Mouse (Mus musculus) fibroblast of lung, adult 2 months (primary cell): ENCODE measurements around the gene Cavin3.
"Not testable (repeated sequence)": the region's sequence is repeated elsewhere in the genome, so short reads cannot be mapped to it uniquely, and the experiment has no call there.

Source experiments
- DNase-seq: peaks from one replicate; pipeline ENCODE4 v3.0.0-alpha.2; 2011; ENCODE audit warnings: low read depth

Gene Cavin3

DNA sequence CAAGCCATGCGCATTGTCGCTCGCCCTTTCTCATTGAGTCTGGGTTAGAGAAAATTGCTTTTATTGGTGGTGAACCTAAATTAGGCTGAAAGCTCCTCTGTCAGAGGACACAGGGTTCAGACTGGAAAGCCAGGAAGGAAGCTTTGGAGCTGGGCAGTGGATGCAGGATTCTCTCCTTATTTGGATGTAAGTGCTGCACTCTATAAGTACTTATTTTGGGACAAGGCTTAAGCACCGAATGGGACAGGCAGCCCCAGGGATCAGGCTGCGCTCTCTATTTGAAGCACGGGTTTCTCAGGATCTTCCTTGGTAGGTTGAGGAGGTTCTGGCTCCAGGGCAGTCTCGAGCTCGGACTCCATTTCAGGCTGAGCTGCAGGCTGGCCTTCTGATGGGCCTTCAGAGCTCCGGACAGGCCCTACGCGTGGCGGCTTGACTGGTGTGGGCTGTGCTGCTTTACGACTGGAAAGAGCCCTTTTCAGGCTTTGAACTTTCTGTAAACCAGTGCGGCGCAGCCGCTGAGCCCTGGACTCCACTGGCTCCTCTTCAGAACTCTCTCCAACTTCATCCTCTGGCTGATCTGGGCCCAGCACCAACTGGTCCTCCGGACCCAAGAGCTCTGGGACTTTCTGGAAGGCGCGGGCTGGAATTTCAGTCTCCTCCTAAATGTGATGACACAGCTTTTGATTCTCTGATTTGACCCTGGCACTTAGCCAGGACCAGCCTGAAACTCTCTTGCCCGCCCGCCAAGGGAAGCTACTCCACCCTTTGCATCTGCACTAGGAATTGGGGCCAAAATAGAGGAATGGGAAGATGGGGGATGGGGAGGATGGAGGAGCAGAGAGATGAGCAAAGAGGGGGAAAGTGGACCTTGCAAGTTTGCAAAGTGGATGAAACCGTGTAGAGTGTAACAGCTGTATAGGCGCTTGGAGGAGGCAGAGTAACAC, 1.3 kb downstream of the Cavin3 start:
- DNase-seq = no peak

DNA sequence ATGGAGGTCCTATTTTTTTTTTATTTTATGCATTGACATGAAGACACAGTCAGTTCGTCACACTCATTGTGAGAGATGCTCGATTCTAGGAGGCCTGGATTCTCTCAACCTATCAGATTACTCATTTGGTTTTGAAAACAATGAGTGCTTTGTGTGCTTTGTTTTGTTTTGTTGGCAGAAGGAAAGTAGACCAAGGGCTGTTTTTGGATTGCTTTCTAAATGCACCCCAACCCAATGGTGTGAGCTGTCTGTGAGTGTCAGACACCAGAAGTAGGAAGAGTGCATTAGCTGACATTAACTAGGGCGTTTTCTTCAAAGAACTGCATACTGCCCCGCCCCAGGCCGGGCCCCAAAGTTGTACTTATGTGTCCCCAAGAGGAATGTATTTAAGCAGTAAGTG, 2.0 kb downstream of the Cavin3 start:
- no peak for DNase-seq

DNA sequence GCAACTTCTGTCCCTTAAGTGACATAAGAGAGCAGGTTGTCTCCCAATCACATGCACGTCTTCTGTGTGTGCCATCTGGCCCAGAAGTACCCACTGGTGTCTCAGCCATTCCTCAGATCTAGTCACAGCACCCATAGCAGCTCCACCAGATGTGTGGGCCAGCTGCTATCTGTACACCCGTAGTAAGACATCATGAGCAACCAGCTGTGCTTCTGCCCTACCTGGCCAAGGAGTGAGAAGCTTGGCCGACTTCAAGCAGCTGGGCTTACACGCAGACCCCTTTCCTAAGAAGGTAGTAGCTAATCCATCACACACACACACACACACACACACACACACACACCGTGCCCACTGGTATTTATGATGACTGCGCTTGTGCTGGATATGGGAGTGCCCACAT, 2.9 kb downstream of the Cavin3 start:
- no peak for DNase-seq

DNA sequence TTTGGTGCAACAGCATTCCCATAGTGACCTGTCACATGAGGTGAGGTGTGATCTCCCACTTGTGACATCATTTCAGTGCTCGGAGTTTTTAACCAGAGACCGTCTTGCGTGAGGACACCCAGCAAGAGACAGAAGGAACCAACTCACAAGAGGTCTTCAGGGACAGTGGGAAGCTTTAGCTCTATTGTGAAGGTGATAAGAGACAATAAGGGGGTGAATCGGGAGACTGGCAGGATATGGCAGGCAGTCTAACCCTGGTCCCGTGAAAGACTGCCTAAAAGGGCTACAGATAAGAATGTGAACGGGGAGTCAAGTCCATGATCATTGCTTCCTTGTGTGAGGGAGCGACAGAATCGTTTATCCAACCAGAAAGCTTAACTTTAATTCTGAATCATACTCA, 3.8 kb downstream of the Cavin3 start:
- DNase-seq = no peak

DNA sequence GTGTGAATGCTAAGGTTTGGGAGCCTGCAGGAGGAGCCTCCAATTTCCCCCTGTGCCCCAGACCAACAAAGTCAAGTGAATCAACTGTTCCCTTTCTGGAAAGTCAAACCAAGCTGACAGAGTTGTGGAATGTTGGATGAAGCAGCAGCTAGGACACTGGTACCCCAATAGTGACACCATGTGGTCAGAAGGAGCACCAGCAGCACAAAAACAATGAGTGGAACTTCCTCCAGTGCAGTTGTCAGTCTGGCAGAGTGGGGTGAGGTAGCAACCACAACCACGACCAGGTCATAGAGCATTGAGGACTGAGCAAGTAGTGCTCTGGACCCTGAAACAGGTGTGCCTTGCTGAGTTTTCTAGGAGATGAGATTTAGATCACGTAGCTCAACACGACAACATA, 4.3 kb downstream of the Cavin3 start:
- DNase-seq = no peak

DNA sequence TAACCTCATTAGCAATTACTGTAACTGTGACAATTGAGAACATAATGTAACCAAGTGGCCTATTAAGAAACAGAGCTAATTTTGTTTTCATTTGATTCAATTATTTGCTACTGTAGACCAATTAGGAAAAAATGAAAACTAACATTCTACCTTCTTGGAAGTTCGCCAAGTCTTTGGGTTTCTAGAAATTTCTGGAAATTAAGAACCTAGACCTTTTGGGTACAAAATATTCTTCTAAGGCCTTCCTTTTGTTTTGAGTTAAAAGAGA, 4.7 kb downstream of the Cavin3 start:
- DNase-seq = no peak

DNA sequence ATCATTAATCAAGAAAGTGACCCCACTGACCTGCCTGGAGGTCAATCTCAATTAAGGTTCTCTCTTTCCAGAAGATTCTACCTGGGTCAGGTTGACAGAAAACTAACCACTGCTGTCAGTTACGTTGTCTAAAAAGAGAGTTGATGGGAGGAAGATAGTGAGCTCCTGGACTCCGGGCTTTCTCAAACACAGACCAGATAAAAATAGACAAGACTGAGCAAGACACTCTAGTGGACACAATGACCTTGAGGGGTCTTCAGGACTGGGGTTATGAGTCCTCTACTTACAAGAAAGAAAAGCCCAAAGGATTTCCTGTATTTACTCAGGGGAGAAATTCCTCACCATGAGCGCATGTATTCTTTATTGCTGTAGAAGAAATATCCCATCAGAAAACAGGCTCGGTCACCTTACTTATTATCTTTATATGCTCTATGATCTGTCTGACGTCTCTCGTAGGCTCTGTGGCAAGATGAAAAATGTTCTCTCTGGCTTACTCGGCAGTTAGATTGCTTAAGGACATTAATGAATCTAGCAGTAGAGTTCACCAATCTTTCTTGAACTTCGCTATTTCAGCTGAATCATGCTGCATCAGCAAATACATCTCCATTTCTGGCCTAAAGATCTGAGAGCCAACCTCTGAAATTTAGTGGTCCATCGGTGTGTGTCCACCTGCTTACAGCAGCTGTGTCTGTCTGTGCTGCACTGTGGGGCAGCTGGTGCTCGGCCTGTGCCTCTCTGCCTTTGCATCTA, 5.2 kb downstream of the Cavin3 start:
- DNase-seq = no peak

DNA sequence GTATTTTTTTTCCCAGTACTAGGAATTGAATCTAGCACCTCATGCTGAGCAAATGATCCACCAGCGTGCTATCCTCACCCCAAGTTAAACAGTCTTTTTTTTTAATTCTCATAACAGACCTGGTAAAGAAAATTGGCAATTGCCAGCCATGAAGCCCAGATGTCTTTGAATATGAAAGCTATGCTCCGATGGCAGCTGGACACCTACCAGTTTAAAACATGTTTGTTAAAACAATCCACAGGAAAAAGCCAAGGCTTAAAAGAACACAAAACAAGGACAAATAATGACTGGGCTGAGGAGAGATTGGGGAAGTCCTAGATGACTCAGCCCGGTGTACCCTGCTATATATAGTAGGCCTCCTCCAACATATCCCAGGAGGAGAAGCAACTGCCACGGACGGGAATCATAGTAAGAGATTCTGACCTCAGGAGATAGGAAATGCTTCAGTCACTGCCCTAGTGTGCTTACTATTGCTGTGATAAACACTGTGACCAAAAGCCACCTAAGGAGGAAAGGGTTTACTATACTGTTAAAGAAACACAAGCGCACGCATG, 6.6 kb downstream of the Cavin3 start:
- DNase-seq = no peak

DNA sequence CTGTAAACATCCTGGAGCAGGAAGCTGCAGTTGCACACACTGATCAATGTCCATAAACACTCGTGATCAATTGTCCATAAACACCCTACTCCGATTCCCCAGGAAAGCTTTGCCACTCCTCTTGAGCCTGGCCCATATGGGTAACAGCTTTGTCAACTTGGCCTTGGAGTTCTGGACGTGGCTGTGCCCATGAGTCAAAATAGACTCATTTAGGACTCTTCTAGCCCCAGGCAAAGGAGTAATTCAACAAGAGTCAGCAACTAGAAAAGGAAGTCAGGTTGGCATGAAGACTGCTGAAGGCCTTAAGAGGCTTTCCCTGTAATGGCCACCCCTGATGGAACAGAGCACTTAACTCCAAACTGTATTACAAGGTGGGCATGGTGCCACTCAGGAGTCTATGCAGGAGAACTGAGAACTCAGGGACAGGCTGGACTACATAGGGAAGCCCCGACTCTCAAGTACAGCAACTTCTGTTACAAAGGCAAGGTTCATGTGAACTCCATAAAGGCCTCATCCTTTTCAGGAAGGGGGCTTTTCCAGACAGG, 7.3 kb downstream of the Cavin3 start:
- DNase-seq = no peak

DNA sequence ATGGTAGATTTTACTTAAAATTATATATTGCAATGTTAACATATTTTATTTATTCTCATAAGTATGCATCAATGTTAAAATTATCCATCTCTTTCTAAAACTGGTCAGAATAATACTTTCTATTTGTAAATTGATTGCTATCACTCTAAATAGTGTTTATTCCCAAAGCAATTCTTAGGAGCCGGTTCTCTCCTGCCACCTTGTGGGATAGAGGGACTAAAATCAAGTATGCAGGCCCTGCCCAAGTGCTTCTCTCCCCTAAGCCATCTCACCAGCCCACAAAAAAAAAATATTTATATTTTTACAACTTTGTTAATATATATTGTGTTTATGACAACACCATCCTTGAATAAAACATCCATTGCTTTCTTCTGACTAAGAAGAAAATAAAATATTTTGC, 9.5 kb downstream of the Cavin3 start:
- no peak for DNase-seq

DNA sequence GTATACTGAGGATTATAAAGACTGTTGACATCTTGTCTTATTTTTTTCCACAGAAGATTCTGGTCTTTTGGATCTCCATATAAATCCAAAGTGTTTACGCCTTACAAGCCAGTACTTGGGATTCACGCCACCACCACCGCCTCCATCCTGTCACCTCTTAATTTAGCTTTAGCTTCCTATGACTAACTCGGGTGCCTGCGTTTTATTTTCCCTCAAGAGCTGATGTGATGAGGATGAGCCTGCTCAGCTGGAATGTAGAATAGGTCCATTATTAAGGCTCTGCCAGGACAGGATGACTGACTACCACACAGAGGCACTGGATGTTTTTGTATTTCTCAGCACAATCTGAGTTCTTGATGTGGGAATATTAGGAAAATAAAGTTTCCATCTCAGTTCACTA, 16.6 kb downstream of the Cavin3 start:
- not testable (repeated sequence) for DNase-seq

DNA sequence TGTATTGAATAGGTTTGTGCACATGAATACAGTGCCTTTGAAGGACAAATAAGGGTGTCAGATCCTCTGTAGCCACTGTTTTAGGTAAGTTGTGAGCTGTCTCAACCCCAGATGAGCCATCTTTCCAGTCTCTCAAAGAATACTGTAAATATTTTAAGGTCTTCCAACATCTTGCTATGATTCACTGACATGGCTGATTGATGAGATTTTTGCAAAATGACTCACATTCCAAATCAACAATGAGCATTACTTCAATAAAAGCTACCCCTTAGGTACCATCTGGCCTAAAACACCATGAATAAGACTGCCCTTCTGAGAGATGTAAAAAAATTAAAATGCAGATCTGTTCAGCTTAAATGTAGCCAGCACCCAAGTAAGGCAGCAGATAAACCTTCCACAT, 23.6 kb downstream of the Cavin3 start:
- DNase-seq = no peak

DNA sequence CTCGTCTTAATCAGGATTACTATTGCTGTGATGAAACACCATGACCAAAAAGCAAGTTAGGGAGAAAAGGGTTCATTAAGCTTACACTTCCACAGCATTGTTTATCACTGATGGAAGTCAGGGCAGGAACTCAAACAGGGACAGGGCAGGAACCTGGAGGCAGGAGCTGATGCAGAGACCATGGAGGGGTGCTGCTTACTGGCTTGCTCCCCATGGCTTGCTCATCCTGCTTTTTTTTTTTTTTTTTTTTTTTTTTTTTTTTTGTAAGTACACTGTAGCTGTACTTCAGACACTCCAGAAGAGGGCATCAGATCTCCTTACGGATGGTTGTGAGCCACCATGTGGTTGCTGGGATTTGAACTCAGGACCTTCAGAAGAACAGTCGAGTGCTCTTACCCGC, 28.8 kb downstream of the Cavin3 start:
- not testable (repeated sequence) for DNase-seq

DNA sequence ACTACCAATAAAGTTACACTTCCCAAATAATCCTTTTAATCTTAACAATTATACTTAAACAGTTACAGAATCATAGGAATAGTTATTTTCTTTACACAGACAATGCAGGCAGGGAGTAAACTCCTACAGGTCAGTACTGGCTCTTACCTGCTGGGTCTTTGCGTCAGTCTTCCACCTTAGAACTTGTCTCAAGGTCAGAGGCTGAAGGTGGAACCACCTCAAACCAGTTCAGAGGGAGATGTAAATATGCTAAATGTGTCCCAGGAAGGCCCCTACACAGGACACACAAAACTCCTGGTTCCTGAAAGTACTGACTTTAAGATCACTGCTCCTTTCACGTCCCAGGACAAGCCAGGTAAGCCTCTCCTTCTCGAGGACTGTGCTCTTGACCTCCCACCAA, 37.0 kb downstream of the Cavin3 start:
- DNase-seq = no peak

DNA sequence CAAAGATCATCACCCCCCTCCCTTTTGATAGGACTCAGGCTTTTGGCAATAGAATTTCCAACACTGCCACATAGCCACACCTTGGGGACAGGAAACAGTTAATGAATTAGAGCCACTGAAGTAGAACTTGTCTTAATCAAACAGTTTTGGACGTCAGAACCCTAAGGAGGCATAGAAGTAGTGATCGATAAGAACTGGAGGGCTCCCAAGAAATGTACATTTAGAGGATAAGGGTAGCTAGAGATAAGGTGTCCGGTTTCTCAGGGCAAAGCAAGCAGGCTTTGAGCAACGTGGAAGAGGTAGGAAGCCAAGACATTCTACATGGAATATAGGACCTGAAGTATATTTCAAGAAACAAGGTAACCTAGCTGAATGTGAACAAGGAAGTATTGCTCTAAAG, 40.7 kb downstream of the Cavin3 start:
- DNase-seq = no peak

DNA sequence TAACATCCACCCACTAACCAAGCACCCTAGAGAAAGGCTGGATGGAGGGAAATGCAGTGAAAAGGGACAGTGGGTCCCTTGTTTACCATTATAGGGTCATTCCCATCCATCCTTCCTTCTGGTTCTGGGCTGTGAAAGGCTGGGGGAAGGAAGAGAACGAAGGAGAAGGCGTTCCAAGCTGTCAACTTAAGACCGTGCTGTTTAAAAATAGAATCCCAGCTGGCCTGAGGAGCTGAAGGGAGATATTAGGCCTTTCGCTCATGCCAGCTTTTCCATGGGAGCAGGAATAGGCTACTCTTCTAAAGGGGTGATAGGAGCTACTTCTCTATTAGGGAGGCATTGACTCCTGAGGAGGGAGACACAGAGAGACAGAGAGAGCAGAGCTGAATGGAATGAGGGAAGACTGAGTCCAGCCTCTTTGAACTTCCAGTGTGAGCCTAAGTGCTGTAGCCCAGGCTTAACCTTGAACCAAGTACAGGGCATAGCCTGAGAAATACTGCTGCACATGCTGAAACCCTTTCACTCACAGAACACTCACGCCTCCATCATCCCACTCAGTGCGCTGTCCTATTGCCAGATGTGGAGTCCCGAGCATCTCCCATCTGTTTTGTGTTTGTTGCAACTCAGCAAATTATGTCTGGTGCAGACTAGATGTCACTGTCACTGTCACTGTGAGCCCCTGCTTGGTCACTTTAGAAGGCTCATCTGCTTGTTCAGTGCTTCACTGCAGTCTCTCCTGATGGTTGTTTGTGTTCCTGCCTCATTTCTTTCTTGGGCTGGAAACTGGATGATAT, 43.9 kb downstream of the Cavin3 start:
- DNase-seq = no peak

DNA sequence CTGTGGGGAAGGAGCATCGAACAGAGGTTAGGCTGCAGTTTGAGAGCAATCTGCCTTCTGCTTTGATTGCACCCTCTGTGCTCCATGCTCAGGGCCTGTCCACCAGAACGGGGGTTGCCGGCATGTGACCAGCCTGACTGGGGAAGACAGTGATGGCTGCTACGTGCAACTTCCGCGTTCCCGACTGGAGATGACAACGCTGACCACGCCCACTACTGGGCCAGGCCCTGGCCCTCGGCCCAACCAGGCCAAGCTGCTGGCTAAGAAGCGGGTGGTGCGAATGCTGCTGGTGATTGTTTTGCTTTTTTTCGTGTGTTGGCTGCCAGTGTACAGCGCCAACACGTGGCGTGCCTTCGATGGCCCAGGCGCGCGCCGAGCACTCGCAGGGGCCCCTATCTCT, 47.3 kb downstream of the Cavin3 start:
- no peak for DNase-seq

DNA sequence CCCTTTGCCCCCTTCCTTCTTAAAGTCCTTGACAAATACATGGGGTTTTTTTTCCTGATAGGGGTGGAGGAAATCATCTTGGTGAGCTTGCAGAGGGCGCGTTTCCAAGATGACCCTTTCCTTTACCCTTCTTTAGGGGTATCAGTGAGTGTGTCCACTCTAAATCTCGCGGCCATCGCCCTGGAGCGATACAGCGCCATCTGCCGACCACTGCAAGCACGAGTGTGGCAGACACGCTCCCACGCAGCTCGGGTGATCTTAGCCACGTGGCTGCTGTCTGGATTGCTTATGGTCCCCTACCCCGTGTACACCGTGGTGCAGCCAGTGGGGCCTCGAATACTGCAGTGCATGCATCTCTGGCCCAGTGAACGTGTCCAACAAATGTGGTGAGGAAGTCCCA, 48.2 kb downstream of the Cavin3 start:
- DNase-seq = no peak

DNA sequence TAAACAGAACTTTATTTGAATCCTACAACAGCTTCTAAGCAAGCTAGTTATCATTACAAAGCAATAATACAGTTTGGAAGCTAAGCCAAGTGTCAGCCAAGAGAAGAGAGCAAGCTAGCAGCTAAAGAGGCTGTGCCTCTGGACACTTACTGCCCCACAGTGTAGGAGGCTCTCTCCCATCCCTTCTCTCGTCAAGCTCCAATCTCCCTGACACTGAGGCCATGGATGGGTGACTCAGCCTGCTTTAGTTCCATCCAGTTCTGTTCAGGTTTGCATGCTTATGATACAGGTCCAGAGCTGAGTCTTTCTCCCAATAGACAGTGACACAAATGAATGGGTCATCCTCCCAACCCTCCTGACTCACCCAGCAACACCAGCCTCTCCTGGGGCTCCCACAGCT, 50.0 kb downstream of the Cavin3 start:
- DNase-seq = no peak
